Mouse (Mus musculus): ENCODE data around the gene Mrm3.

The Mrm3 gene

DNA sequence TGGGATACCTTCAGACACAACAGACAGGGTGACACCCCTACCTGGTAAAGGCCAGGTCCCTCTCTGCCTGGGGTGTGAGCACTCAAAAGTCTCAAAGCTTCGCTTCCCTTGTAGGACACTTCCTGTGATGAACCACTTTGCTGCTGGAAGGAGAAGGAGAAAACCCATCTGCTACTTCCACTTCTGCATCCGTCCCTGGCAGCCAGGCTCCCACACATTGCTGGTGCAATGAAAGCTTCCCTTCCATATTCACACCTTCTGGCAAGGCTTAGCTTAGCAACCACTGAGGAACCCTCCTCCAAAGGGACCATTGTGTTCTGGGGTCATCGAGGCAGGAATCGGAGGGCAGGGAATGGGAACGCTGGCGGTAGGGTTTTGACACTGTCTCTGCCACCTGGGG, 45.1 kb downstream of the Mrm3 start:
- no peak for DNase-seq (ENCODE audit: low spot score)

GRCm38 (mm10) chr11:76290367-76290766, 46.9 kb downstream of the Mrm3 start:
- DNase-seq (ENCODE audit: low spot score): no peak

DNA sequence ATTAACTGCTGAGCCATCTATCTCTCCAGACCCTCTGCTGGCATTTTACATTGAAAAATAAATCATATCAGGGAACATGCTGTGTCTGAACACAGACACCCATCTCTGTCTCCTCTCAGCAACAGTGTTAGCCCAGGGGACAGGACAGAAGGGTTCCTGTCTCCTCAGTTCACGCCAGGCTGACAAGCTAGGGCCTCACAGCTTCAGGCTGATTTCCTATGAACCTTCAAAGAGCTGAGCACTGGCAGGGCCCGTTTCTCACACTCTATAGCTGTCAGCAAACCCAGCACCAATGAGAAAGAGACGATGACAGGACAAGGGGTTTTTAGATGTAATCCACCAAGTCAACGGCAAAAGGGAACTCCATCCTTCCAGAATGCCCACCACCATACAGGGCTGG, 48.4 kb downstream of the Mrm3 start:
- no peak for DNase-seq (ENCODE audit: low spot score)

GRCm38 (mm10) chr11:76292398-76292797, 48.9 kb downstream of the Mrm3 start:
- DNase-seq (ENCODE audit: low spot score): peak; percentile 56

DNA sequence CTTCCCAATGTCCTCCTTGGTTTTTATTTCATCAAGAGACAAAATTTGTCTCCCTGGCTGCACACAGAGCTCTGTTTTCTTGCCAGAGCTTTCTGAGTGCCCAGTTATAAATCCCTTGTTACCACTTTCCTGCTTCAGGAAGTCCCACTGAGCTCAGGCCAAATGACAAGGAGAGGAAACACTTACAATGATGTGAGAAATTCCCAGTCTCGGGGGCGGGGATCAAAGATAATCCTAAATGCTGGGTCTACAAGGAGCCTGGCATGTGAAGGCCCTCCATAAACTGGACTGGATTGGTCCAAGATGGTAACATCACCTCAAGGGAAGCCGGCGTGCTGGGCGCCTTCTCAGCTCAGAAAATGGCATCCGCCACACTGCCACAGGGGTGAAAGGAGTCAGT, 49.3 kb downstream of the Mrm3 start:
- no peak for DNase-seq (ENCODE audit: low spot score)

- DNase-seq (ENCODE audit: low spot score): no peak
Observed at GRCm38 (mm10) chr11:76294078-76294477, 50.6 kb downstream of the Mrm3 start.

DNA sequence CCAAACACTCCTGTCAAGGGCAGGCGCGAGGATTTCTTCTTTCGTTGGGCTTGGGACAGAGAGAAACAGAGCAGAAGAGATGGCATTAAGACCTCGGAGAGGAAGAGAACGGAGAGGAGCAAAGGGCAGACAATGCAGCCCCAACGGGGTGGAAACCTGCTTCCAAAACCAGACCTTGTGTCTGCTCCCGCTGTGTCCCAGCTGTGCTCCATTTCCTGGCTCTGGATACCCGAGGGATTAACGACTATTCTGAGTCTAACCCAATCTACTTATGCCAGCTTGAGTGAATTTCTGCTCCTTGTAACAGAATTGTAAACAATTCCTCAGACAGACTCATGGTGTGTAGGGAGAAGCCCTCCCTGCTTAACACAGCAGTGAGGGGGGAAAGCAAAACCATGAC, 51.3 kb downstream of the Mrm3 start:
- no peak for DNase-seq (ENCODE audit: low spot score)

- DNase-seq (ENCODE audit: low spot score): no peak
Observed at GRCm38 (mm10) chr11:76297252-76297651, 53.7 kb downstream of the Mrm3 start.

DNA sequence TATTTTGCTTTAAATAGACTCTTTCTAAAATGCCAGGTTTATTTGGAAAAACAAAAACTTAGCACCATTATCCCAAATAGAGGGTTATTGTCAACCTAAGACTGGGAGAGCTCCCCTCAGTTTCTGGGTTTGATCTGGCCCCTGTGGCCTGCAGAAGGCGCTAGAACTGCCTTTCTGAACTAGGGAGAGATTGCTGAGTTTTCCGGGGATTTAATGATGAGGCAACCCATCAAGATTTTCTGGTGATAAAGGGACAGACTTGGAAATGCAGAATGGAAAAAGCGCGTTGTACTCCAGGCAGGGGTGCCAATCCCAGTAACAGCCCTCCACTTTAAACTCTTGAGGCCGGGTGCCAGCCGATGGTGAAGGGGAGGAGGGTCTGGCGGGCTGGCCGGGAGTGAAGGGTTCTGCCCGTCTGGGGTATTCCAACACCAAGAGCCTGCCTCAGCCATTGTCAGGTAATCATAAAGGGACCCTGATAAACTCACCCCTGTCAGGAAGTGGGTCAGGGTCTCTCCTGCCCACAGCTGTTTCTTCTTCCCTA, 55.0 kb downstream of the Mrm3 start:
- no peak for DNase-seq (ENCODE audit: low spot score)
